Mouse (Mus musculus) cerebellum, adult 11 months (tissue): ENCODE measurements around the gene Ube2v1.
A peak's percentile ranks its signal among the peaks of the same experiment; 100 is the strongest.
"Not testable (repeated sequence)": the region's sequence is repeated elsewhere in the genome, so short reads cannot be mapped to it uniquely, and the experiment has no call there.

Experiments used
- DNase-seq: peaks from one replicate; pipeline ENCODE4 v3.0.0; 2022

Gene Ube2v1

DNA sequence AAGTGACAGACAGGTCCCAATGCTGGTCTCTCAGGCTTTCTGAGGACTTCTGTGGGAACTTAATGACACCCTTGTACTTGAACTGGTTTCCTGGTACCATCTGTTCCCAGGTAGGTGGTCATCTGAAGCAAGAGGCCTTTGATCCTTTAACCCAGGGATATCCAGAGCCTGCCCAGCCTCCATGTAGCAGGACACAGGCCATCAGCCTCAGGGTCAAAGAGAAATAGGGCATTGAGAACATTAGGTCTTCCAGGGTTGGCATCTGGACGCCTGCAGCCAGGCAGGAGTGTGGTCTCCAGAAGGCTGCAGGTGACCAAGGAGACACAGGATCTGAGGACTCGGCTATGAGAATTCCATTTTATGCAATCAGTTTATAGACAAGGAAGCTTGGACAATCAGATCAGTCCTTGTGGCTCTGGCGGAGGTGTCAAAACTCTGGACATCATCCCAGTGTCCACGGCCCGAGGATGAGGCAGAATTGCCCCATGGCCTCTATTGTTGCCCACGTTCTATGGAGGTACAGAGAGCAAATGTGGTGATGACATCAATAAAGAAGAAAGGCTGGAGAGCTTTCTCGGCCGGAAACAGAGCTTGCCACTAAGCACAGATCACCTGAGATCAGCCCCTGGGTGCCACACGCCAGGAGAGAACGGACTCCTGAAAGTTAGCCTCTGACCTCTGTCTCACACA is 23.2 kb upstream of the Ube2v1 start:
- no peak for DNase-seq

- no peak for DNase-seq
Observed at GRCm38 (mm10) chr2:167652694-167653093, 20.8 kb upstream of the Ube2v1 start.

DNA sequence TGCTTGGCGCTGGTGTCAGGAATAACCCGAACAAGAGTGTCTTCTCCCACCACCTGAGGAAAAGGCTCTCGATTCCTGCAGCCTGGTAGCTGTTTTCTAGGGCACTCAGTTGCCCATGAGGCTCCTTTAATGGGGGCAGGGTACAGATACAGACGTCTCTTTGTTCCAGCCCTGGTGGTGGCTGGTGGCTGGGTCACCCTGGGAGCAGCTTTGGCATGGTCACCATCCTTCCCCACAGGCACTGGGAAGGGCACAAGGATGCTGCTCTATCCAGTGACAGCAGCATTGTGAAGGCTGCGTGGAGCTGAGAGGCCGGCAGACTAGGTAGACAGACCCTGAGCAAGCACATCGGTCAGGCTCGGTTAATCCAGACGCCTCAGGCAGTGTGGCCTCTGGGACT is 19.7 kb upstream of the Ube2v1 start:
- DNase-seq = no peak

DNA sequence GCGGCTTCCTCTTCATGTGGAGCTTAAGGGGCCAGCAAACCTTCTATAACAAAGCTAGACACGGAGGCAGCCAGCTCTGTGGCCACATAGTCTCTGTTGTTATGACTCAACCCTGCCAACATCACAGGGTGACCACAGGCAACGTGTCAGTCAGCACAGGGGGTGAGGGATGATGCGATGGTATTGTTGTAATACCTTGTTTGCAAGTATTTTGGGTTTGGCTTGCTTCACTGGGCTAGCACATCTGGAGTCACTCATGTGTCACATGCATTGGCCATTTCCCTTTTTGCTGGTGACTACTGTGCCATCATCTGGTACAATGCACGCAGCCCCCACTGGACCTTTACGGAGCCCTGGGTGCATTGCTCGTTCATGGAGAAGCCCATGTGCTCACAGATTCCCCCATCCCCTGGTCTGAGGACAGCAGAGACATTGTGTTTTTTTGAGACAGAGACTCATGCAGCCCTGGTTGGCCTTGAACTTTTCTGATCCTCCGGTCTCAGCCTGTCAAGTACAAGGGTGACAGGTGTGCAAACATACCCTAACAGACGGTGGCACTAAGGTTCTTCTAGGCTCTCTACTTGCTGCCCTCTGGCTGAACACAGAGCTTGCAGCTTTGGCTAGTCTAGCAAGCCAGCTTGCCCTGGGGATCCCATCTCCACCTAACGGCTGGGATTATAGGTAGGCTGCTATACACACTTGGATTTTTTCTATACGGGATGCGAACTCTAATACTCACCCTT is 17.6 kb upstream of the Ube2v1 start:
- DNase-seq = no peak

GRCm38 (mm10) chr2:167646411-167646810 is 14.5 kb upstream of the Ube2v1 start:
- no peak for DNase-seq

DNA sequence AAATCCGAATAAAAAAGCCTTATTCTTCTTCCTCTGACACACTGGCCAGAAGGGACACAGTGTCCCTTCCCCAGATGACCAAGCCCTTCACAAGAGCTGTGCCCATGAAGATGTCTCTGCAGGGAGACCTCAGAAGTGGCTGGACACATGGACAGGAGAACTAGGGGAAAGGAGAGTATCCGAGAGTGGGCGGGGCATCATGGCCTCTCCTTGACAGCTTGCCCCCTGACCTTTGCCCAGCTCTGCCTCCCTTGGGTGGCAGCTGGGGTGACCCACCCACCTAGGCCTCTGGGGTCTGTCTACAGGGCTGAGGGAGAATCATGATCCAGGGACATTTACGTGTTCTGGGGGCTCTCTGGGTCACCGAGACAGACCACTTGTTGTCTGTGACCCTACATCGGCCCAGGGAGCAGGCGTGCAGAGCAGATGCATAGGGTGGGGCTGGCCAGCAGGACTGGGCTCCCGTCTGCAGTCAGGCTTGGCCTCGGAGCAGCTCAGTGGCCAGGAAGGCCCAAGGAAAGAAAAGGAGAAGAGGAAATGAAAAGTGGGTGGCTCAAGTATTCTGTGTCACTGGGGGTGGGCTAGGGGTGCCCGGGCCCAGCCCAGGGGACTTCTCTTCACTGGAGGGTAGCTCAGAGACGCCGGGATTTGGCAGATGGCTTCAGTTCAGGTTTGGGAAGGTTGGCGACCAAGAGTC is 11.6 kb upstream of the Ube2v1 start:
- not testable (repeated sequence) for DNase-seq

GRCm38 (mm10) chr2:167642164-167642563 is 10.3 kb upstream of the Ube2v1 start:
- no peak for DNase-seq

- no peak for DNase-seq
Observed at GRCm38 (mm10) chr2:167641337-167641736, 9.4 kb upstream of the Ube2v1 start.

DNA sequence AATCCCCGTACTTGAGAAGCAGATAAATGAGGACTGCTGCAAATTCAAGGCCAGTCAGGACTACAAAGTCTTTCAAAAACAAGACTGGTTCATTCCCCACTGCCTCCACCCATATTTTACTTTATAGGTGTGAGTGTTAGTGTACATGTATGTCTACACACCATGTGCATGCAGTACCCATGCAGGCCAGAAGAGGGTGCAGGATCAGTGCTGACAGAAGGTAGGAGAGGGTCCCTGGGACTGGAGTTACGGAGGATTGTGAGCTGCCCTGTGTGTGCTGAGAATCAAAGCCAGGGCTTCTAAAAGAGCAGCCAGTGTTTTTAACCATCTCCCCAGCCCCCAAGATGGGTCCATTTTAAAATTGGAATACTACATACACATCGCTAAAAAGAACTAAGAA is 8.4 kb upstream of the Ube2v1 start:
- DNase-seq = no peak

DNA sequence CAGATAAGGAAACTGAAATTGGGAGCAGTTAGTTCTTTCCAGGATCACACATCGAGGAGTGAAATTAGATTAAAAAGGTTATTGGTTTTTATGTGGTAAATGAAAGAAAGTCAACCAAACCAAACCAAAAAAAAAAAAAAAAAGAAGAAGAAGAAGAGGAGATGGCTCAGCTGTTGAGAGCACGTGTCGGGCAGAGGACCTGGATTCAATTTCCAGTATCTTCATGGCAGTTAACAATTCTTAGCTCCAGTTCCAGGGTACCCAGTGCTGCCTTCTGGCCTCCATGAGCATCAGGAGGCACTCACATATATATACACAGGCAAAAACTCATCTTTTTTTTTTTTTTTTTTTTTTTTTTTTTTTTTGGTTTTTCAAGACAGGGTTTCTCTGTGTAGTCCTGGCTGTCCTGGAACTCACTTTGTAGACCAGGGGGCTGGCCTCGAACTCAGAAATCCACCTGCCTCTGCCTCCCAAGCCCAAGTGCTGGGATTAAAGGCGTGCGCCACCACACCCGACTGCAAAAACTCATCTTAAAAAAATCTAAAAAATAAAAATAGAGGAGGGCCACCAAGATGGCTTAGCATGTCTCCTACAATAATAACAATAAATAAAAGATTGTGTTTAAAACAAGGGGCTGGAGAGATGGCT is 3.1 kb upstream of the Ube2v1 start:
- no peak for DNase-seq

GRCm38 (mm10) chr2:167634338-167634770 is 2.5 kb upstream of the Ube2v1 start:
- DNase-seq = peak; percentile 94

- DNase-seq = no peak
Observed at GRCm38 (mm10) chr2:167633537-167633872, 1.6 kb upstream of the Ube2v1 start.

- no peak for DNase-seq
Observed at GRCm38 (mm10) chr2:167632731-167633536, 1.0 kb upstream of the Ube2v1 start.

DNA sequence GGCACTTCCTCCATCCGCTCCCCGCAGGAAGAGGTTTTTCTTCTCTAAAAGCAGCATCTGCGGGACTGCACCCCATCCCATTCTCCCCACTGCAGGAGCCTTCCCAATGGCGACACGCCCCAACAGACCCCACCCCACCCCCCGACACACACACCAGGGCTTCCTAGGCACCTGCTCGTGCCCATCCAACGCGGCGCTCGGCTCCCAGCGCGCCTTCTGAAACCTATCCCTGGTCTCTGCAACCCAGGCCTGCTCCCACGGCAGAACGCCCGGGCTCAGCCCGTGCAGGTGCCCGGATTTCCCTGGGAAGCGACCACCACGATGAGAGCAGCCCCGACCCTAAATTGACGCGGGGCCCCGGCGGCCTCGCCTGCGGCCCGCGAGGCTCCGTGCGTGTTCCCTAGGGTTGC is 709 bp downstream of the Ube2v1 start:
- peak; percentile 54 for DNase-seq

DNA sequence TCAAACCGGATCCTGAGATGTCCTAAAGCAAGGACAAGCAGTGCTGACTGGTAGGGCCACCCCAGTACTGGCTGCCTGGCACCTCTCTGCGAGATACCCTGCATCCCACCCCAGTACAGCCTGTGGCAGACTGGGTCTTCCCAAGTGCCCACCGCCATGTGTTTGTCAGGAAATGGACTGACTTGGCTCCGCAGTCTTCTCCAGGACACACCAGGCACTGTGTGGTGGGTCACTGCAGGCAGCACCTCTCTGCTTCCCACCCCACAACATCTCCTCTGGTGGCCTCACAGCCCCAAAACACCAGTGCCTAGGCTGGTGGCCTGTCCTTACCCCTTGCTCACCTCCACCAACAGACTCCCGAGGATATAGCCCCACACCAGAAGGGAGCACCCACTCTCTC is 1.5 kb downstream of the Ube2v1 start:
- no peak for DNase-seq

GRCm38 (mm10) chr2:167629665-167630209 is 2.2 kb downstream of the Ube2v1 start:
- DNase-seq = no peak

DNA sequence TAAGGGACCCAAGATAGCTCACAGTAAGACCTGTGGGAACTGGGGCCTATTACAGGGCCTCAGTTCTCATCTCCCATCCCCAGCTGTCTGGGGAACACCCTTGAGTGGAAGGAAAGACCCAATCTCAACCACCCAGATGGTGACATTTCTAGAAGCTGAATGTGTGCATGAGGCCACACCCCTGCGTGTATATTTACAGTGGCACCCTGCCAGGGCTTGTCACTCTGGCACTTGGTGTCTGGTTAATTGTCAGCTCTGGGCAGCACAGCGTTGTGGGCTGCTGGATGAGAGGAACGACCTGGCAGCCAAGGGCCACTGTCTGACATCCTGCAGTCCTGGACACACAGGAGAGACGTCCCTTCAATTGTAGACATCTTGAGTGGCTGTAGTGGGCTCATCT is 3.0 kb downstream of the Ube2v1 start:
- DNase-seq = no peak

DNA sequence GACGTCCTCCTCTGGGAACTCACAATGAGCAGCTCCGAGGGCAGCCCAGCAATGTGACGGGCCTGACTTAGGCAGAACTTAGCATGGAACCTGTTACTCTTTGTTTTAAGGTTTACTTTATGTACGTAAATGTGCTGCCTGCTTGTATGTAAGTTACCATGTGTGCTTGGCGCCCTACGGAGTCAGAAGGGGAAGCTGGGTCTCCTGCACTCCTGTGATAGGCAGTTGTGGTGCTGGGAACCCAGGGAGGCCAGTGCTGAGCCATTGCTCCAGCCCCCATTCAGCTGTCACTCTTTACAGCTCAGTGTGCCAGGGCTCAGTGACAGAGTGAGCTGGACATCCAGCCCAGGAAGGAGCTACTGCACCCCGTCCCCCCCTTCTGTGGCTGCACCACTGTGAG is 4.9 kb downstream of the Ube2v1 start:
- DNase-seq = no peak

DNA sequence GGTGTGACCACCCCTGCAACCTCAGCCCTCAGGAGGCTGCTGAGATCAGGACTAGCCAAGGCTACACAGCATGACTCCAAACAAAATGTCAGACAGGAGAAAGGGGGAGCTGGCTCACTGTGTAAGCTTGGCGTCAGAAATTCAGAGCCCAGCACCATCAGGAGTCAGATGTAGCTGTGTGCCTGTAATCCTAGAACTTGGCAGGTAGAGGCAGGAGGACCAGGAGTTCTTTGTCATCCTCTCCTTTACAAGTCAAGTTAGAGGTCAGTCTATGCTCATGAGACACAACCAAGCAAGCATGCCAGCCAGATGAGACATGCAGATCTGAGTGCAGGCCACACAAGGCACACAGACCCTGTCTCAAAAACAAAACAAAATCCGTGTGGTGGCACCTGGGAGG is 6.2 kb downstream of the Ube2v1 start:
- DNase-seq = no peak

DNA sequence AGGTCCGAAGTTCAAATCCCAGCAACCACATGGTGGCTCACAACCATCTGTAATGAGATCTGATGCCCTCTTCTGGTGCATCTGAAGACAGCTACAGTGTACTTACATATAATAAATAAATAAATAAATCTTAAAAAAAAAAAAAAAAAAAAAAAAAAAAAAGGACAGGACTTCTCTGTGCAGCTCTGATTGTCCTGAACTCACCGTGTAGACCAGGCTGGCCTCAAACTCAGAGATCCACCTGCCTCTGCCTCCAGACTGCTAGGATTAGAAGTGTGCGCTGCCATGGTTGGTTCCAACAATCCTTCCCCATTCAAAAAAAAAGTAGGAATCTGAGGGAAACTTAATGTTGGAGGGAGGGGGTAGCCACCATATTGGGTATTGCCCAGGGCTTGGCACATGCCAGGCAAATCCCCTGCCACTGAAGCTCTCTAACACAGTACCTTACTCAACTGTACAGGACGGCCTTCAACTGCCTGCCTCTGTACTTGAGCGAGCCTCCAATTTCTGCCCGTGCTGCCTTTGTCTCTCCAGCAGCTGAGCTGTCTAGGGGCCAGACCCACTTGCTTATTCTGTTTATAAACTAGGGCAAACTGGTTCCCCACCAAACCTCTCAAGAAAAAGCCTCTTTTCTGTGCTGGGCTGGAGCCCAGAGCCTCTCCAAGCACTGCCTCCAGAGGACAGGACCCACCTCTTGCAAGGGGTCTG is 7.4 kb downstream of the Ube2v1 start:
- DNase-seq = no peak

- no peak for DNase-seq
Observed at GRCm38 (mm10) chr2:167622965-167623364, 8.9 kb downstream of the Ube2v1 start.

GRCm38 (mm10) chr2:167622352-167622751 is 9.5 kb downstream of the Ube2v1 start:
- peak; percentile 39 for DNase-seq
